Comparison of ENCODE assay signal across 7 mouse cellular contexts in genomic region chr15:93591371-93591770, GRCm38 (mm10). TPM values are rescaled to one million over a fixed set of nuclear protein-coding genes. Genes with fewer than 3 reads are reported as not detected.
DNase-seq lines count a peak whose midpoint lies in the region; ATAC-seq lines count a peak whose summit lies in the region.

No protein-coding gene starts in this region.

- H3K4me3 ChIP-seq in liver, embryonic 11.5 days (ENCODE audit: low read depth, low read length): peak overlapping the region; percentile 30
- peak overlapping the region; percentile 23 for H3K4me3 ChIP-seq in forebrain, embryonic 12.5 days (replicated peaks)
- no peak overlapping the region for H3K4me3 ChIP-seq in limb, embryonic 11.5 days (ENCODE audit: low read depth, low read length)
- peak overlapping the region; percentile 17 for H3K4me3 ChIP-seq in stomach, embryonic 14.5 days (ENCODE audit: low read depth, low read length)

- H3K4me2 ChIP-seq in liver, embryonic 11.5 days: peak overlapping the region; percentile 53
- H3K4me2 ChIP-seq in forebrain, embryonic 12.5 days: peak overlapping the region; percentile 51
- peak overlapping the region; percentile 47 for H3K4me2 ChIP-seq in limb, embryonic 11.5 days (ENCODE audit: low read depth, severe bottlenecking)
- H3K4me2 ChIP-seq in stomach, embryonic 14.5 days (replicated peaks; ENCODE audit: low read depth, low read length): peak overlapping the region; percentile 40

- no peak overlapping the region for H3K27ac ChIP-seq in liver, embryonic 11.5 days (ENCODE audit: low read depth, low read length)
- no peak overlapping the region for H3K27ac ChIP-seq in forebrain, embryonic 12.5 days
- peak overlapping the region; percentile 2; the same call in 1 of the 2 replicates for H3K27ac ChIP-seq in limb, embryonic 11.5 days (replicated peaks; ENCODE audit: low read depth, low read length)
- peak overlapping the region; percentile 39; the same call in 1 of the 2 replicates for H3K27ac ChIP-seq in stomach, embryonic 14.5 days (ENCODE audit: low read length)

- ATAC-seq in liver, embryonic 11.5 days (replicated peaks; ENCODE audit: low FRiP score): no peak
- no peak for ATAC-seq in forebrain, embryonic 12.5 days (ENCODE audit: low FRiP score)
- no peak for ATAC-seq in limb, embryonic 11.5 days (ENCODE audit: insufficient number of reproducible peaks, low FRiP score, low TSS enrichment, low read depth)
- ATAC-seq in stomach, embryonic 14.5 days (ENCODE audit: insufficient number of reproducible peaks, insufficient read depth, low FRiP score, low read depth): no peak

- H3K36me3 ChIP-seq in liver, embryonic 11.5 days (ENCODE audit: control insufficient read depth, insufficient read depth, low read length): no peaks in the 10 kb centered on the region
- H3K36me3 ChIP-seq in forebrain, embryonic 12.5 days (replicated peaks): no peaks in the 10 kb centered on the region
- H3K36me3 ChIP-seq in limb, embryonic 11.5 days (ENCODE audit: control insufficient read depth, insufficient read depth, low read length): no peaks in the 10 kb centered on the region
- H3K36me3 ChIP-seq in stomach, embryonic 14.5 days (ENCODE audit: control insufficient read depth, insufficient read depth, low read length): no peaks in the 10 kb centered on the region

- no peaks in the 10 kb centered on the region for H3K27me3 ChIP-seq in liver, embryonic 11.5 days (replicated peaks; ENCODE audit: control insufficient read depth, insufficient read depth, low read length)
- 0 out of 2 replicates have a peak, but pooled peaks cover 8% of the 10 kb centered on the region for H3K27me3 ChIP-seq in forebrain, embryonic 12.5 days
- no peaks in the 10 kb centered on the region for H3K27me3 ChIP-seq in limb, embryonic 11.5 days (ENCODE audit: control insufficient read depth, insufficient read depth, low read length)
- H3K27me3 ChIP-seq in stomach, embryonic 14.5 days (ENCODE audit: control insufficient read depth, insufficient read depth, low read length): no peaks in the 10 kb centered on the region

- peaks cover 31% of the 10 kb centered on the region for H3K4me1 ChIP-seq in liver, embryonic 11.5 days (replicated peaks; ENCODE audit: control insufficient read depth, insufficient read depth, low read length)
- peaks cover 34% of the 10 kb centered on the region for H3K4me1 ChIP-seq in forebrain, embryonic 12.5 days
- peaks cover 34% of the 10 kb centered on the region for H3K4me1 ChIP-seq in limb, embryonic 11.5 days (ENCODE audit: control insufficient read depth, insufficient read depth, low read length)
- peaks cover 26% of the 10 kb centered on the region for H3K4me1 ChIP-seq in stomach, embryonic 14.5 days (ENCODE audit: control insufficient read depth, insufficient read depth, low read length)

- DNase-seq in liver, embryonic 11.5 days (ENCODE audit: low spot score): no peak
- no peak for DNase-seq in liver
- DNase-seq in limb, embryonic 11.5 days (ENCODE audit: low spot score): no peak
- no peak for DNase-seq in testis, postnatal 10 days (ENCODE audit: low spot score)
- DNase-seq in cerebellum, postnatal 25 days: no peak

- no peaks in the 10 kb centered on the region for H3K9me3 ChIP-seq in liver, embryonic 11.5 days (ENCODE audit: control insufficient read depth, low read length)
- no peaks in the 10 kb centered on the region for H3K9me3 ChIP-seq in forebrain, embryonic 12.5 days
- no peaks in the 10 kb centered on the region for H3K9me3 ChIP-seq in limb, embryonic 11.5 days (ENCODE audit: control insufficient read depth, low read length)
- H3K9me3 ChIP-seq in stomach, embryonic 14.5 days (ENCODE audit: control insufficient read depth, low read depth, low read length): no peaks in the 10 kb centered on the region

- no peak overlapping the region for H3K9ac ChIP-seq in liver, embryonic 11.5 days (ENCODE audit: low read depth, low read length)
- no peak overlapping the region; the same call in 1 of the 2 replicates for H3K9ac ChIP-seq in forebrain, embryonic 12.5 days
- H3K9ac ChIP-seq in limb, embryonic 11.5 days (ENCODE audit: low read length): no peak overlapping the region
- H3K9ac ChIP-seq in stomach, embryonic 14.5 days (replicated peaks; ENCODE audit: low read depth, low read length): no peak overlapping the region

- WGBS in liver, embryonic 11.5 days: 57% methylated on average over 7 of the region's 7 CpGs
- WGBS in forebrain, embryonic 12.5 days: 31% methylated on average over 7 of the region's 7 CpGs
- 31% methylated on average over 7 of the region's 7 CpGs for WGBS in limb, embryonic 11.5 days
- 33% methylated on average over 7 of the region's 7 CpGs for WGBS in stomach, embryonic 14.5 days

RNA-seq across cellular contexts. Expression of gene Prickle1, which starts 4.3 kb away (rescaled TPM):
- polyA plus RNA-seq in liver, embryonic 11.5 days (2014; fragmentation: Nextera tagmentation; extraction: Ambion mirVana): 11.6 and 12.8 TPM in 2 replicates
- polyA plus RNA-seq in forebrain, embryonic 12.5 days (2016; fragmentation: Nextera tagmentation; extraction: Ambion mirVana): 9.0 and 11.0 TPM in 2 replicates
- polyA plus RNA-seq in limb, embryonic 11.5 days (2014; fragmentation: Nextera tagmentation; extraction: Ambion mirVana): 30.0 and 32.6 TPM in 2 replicates
- polyA plus RNA-seq in stomach, embryonic 14.5 days (2014; fragmentation: Nextera tagmentation; extraction: Ambion mirVana): 23.6 and 28.6 TPM in 2 replicates

Comparison
In these comparisons a context has a peak if more than half of its experiments do, and no peak if none do; other contexts are left out.
1. H3K27ac ChIP-seq: peak in limb, embryonic 11.5 days (single experiment) and stomach, embryonic 14.5 days (single experiment); none in liver, embryonic 11.5 days (single experiment) and forebrain, embryonic 12.5 days (single experiment).
2. Peak in every context shown above with its lines, with median percentiles within 50 percentile points of each other: H3K4me2 ChIP-seq.